Mouse (Mus musculus): ENCODE results near the gene Slc27a3.
"Not testable (repeated sequence)": the region's sequence is repeated elsewhere in the genome, so short reads cannot be mapped to it uniquely, and the experiment has no call there.

Slc27a3 gene

GRCm38 (mm10) chr3:90347847-90348246 is 41.9 kb downstream of the Slc27a3 start:
- in situ Hi-C loops (cut with MboI, MseI) = no loop called here

DNA sequence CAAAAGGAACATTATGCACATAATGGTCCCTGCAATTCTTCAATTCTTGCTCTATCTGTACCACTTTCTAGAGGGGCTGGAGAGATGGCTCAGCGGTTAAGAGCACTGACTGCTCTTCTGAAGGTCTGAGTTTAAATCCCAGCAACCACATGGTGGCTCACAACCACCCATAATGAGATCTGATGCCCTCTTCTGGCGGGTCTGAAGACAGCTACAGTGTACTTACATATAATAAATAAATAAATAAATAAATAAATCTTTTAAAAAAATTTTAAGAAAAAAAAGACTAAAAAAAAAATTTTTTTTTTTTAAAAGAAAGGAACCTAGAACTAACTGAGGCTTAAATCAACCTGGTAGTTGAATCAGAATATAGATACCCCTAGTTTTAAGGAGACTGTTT is 46.9 kb downstream of the Slc27a3 start:
- in situ Hi-C loops (cut with MboI, MseI) = not testable (repeated sequence)

- in situ Hi-C loops (cut with MboI, MseI) = no loop called here
These were observed 49.6 kb downstream of the Slc27a3 start for GRCm38 (mm10) chr3:90340177-90340576.

GRCm38 (mm10) chr3:90338190-90338589 is 51.5 kb downstream of the Slc27a3 start:
- in situ Hi-C loops (cut with MboI, MseI) = no loop called here

- in situ Hi-C loops (cut with MboI, MseI) = no loop called here
These were observed 54.2 kb downstream of the Slc27a3 start for GRCm38 (mm10) chr3:90335517-90335916.
